Mouse (Mus musculus) forebrain, postnatal 0 days (tissue): Measurements from ENCODE around the gene Dpm2. TPM values are rescaled to one million over a fixed set of nuclear protein-coding genes. Genes with fewer than 3 reads are reported as not detected.

ENCODE experiments used
- ATAC-seq: fragments of 200-750 bp; cut with Nextera tagmentation; 2 replicates; pipeline ENCODE4 v1.8.0; 2017; ENCODE audit warnings: mild to moderate bottlenecking, moderate library complexity
- DNase-seq: peaks from one replicate; pipeline ENCODE4 v3.0.0-alpha.2; 2015
- H3K27ac ChIP-seq: fragments of 300-500 bp; sonication (generic); 2 replicates; pipeline ENCODE4 v1.5.1; 2014; ENCODE audit warnings: low read depth, mild to moderate bottlenecking, antibody characterized with exemption, low read length, moderate library complexity, mixed read lengths
- H3K27me3 ChIP-seq: fragments of 300-500 bp; sonication (generic); 2 replicates; pipeline ENCODE4 v1.6.1; 2014; ENCODE audit warnings: mild to moderate bottlenecking, low read length, mixed read lengths; ENCODE audit not compliant: insufficient read depth
- H3K36me3 ChIP-seq: fragments of 300-500 bp; sonication (generic); 2 replicates; pipeline ENCODE4 v1.6.1; 2014; ENCODE audit warnings: mild to moderate bottlenecking, moderate library complexity; ENCODE audit not compliant: insufficient read depth
- H3K4me1 ChIP-seq: fragments of 300-500 bp; sonication (generic); 2 replicates; pipeline ENCODE4 v1.6.1; 2014; ENCODE audit warnings: antibody characterized with exemption; ENCODE audit not compliant: insufficient read depth
- H3K4me2 ChIP-seq: fragments of 300-500 bp; sonication (generic); 2 replicates; pipeline ENCODE4 v1.6.1; 2014; ENCODE audit warnings: low read depth, mild to moderate bottlenecking, moderate library complexity
- H3K4me3 ChIP-seq: fragments of 300-500 bp; sonication (generic); 2 replicates; pipeline ENCODE4 v1.5.1; 2014; ENCODE audit warnings: low read depth, low read length, mixed read lengths
- H3K9ac ChIP-seq: fragments of 300-500 bp; sonication (generic); 2 replicates; pipeline ENCODE4 v1.6.1; 2014; ENCODE audit warnings: mild to moderate bottlenecking
- H3K9me3 ChIP-seq: fragments of 300-500 bp; sonication (generic); 2 replicates; pipeline ENCODE4 v1.6.1; 2016; ENCODE audit warnings: low read length
- CTCF ChIP-seq: sonication (generic); IDR thresholded peaks from 2 replicates; pipeline ENCODE4 v1.5.1; 2016; ENCODE audit warnings: antibody characterized with exemption, control low read depth, low read depth
- WGBS: fragments of 180-500 bp; shearing (Covaris S2); extraction: QIAGEN DNeasy Blood & Tissue Kit; methylation state at CpG from one replicate; pipeline ENCODE4 v1.1.7; 2014; 5-methylcytosine and 5-hydroxymethylcytosine counted together
- polyA plus RNA-seq: library from polyadenylated mRNA; unstranded; fragments of >200 nt; fragmentation: Nextera tagmentation; extraction: Ambion mirVana; gene quantifications from 2 replicates; pipeline ENCODE4 v1.2.1, GENCODE M21; 2015
- total RNA-seq: library from RNA; depleted of rRNA; stranded (reverse); fragments of >200 nt; gene quantifications from 2 replicates; pipeline ENCODE4 v1.2.3, GENCODE M21; 2014

Dpm2 gene
- total and polyA plus RNA-seq, 2 experiments from 2014 or later: 60.5 to 142 TPM

DNA sequence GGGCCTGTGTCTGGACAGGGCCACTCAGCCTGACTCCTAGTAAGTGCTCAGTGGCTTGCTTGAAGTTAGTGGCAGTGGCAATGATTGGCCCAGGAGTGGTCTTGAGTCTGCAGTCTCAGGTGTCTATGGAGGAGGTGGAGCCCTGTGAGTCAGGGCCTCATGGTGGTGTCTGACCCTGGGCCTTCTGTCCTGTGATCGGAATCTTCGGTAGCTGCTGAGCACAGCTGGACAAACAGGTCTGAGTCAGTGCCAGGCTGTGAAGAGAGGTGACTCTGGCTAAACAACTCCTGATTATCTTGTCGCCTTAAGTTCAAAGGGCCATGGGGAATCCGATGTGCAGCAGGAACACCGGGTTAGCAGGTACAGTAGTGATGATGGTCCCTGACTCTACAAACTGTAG lies 23.3 kb upstream of the Dpm2 start:
- WGBS: 90% methylated on average over 5 of the region's 5 CpGs
- H3K9me3 ChIP-seq: no peaks in the 10 kb centered on the region
- no peak overlapping the region for H3K9ac ChIP-seq
- H3K4me1 ChIP-seq: no peaks in the 10 kb centered on the region
- H3K4me3 ChIP-seq: no peak overlapping the region
- H3K4me2 ChIP-seq: no peak overlapping the region
- no peaks in the 10 kb centered on the region for H3K36me3 ChIP-seq
- no peaks in the 10 kb centered on the region for H3K27me3 ChIP-seq
- TF ChIP-seq CTCF: no peak
- ATAC-seq (no peak), DNase-seq (no peak)
- no peak overlapping the region for H3K27ac ChIP-seq

DNA sequence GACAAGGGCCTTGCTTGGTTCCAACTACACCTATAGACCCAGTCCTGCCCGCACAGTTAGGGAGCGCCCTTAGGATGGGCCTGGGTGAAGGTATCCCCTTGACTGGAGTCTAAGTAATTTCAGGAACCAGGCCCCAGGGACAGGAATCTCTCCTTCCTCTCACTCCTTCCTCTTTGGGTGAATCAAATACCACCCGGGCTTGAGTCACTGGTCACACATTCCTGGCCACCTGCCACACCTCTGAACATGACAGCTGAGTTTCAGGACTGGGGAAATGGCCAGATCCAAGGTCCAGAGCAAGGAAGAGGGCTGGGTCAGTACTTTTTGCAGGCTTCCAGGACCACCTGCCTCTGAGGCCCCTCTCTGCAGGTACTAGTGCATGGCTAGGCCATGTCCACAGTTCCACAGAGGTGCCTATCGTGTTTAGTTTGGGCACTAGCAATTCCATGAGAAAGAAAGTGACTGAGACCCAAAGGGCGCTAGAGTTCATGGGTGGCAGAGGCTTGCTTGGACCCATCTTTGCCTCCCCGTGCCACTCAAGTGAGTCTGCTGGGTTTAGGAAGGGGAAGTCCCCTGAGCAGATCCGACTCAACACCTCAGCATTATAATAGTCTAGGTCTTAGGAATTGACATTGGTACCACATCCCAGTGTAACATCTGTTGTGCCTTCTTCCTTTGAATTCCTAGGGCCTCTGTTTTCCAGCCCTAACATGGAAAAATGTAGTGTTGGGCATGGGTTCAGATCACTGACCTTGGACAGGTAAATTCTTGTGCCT lies 22.5 kb upstream of the Dpm2 start:
- H3K4me2 ChIP-seq: no peak overlapping the region
- DNase-seq: no peak
- no peak overlapping the region for H3K9ac ChIP-seq
- TF ChIP-seq CTCF: no peak
- 96% methylated on average over 7 of the region's 7 CpGs for WGBS
- no peak overlapping the region for H3K27ac ChIP-seq
- H3K9me3 ChIP-seq: no peaks in the 10 kb centered on the region
- no peak overlapping the region for H3K4me3 ChIP-seq
- no peaks in the 10 kb centered on the region for H3K27me3 ChIP-seq
- no peak for ATAC-seq
- H3K36me3 ChIP-seq: no peaks in the 10 kb centered on the region
- no peaks in the 10 kb centered on the region for H3K4me1 ChIP-seq

DNA sequence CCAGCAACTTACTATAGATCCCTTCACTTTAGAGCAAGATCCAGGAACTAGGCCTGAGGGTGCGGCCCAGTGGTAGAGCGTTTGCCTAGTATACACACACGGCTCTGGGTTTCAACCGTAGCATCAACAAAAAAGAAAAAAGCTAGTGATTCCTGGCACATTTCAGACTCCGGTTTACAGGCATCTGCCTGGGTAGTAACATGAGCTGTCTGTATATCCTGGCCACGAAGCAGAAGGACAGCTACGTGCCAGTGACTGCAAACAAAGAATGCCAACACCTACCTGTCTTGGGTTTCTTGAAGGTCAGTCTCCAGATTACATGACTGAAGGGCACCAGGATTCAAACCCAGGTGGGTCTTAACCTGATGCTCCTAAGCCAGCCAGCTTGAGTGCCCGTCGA lies 21.5 kb upstream of the Dpm2 start:
- Histone ChIP-seq H3K36me3 (no peaks in the 10 kb centered on the region), H3K9ac (no peak overlapping the region), H3K4me1 (no peaks in the 10 kb centered on the region), H3K27me3 (no peaks in the 10 kb centered on the region), H3K4me2 (no peak overlapping the region), H3K4me3 (no peak overlapping the region), H3K27ac (no peak overlapping the region), H3K9me3 (no peaks in the 10 kb centered on the region)
- DNase-seq: no peak
- no peak for ATAC-seq
- WGBS: 86% methylated on average over 9 of the region's 9 CpGs
- TF ChIP-seq CTCF: no peak

DNA sequence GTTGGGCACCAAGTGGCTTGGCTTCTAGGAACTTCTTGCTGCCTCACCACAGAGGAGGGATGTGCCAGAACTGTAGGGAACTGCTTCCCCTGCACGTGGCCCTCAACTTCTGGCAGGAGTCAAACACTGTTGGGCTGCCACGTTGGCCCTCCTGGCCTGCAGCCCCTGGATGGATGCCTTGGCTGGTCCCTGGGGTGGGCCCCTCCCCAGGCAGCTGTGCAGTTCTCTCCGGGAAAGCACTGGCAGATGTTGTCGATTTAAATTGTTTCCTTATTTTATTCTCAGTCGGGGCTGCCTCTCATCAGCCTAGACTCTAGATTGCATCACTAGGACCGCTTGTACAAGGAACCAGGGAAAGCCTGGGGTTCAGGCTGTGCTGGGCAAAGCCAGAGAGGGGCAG lies 20.9 kb upstream of the Dpm2 start:
- no peak for TF ChIP-seq CTCF
- 63% methylated on average over 6 of the region's 6 CpGs for WGBS
- H3K36me3 ChIP-seq: no peaks in the 10 kb centered on the region
- no peak overlapping the region; the same call in 1 of the 2 replicates for H3K27ac ChIP-seq
- H3K4me3 ChIP-seq: no peak overlapping the region
- H3K4me1 ChIP-seq: no peaks in the 10 kb centered on the region
- no peak; the same call in 1 of the 2 replicates for ATAC-seq
- no peaks in the 10 kb centered on the region for H3K9me3 ChIP-seq
- H3K27me3 ChIP-seq: no peaks in the 10 kb centered on the region
- no peak overlapping the region for H3K9ac ChIP-seq
- H3K4me2 ChIP-seq: no peak overlapping the region
- DNase-seq: no peak

DNA sequence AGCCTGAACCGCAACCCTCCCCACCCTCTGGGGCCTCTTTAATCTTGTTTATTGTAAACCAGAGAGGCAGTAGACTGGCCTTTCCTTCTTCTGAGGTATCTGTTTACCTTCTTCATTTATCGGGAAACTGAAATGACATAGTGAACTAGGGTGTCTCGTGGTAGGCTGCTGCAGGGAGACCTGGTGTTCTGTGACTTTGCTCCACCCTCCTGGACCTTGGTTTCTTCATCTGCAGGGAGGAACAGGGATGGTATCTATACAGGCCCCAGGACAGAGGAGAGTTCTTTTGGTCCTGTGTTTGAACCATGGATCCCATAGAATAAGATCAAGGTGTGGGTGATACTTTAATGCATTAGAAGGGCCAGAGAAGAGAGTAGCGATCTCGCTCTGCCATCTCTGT lies 19.4 kb upstream of the Dpm2 start:
- no peak overlapping the region for H3K4me3 ChIP-seq
- H3K36me3 ChIP-seq: no peaks in the 10 kb centered on the region
- DNase-seq (no peak), ATAC-seq (no peak)
- no peaks in the 10 kb centered on the region for H3K9me3 ChIP-seq
- no peak overlapping the region for H3K27ac ChIP-seq
- WGBS: 87% methylated on average over 5 of the region's 5 CpGs
- H3K27me3 ChIP-seq: no peaks in the 10 kb centered on the region
- H3K4me2 ChIP-seq: no peak overlapping the region
- no peak for TF ChIP-seq CTCF
- no peaks in the 10 kb centered on the region for H3K4me1 ChIP-seq
- no peak overlapping the region for H3K9ac ChIP-seq

DNA sequence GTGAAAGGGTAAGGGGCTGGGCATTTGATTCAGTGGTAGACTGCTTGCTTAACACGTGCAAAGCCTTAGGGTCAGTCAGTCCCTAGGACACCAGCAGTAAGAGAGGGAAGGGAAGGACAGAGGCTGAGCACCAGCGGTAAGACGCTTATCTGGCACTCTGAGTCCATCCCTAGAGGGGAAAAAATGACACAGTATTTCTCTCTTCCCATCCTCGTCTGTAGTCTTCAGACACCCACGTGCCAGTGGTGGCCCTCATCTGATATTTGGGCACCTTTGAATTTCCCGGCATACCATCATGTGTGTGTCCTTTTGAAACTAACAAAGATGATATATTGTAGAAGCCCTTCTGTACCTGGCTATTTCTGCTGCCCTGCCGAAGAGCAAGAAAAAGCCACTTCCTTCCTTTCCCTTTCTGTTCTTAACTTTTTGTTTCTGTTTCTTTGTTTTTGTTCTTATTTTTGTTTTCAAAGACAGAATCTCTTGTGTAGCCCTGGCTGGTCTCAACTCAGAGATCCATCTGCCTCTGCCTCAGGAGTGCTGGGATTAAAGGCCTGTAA lies 17.0 kb upstream of the Dpm2 start:
- ATAC-seq: no peak

DNA sequence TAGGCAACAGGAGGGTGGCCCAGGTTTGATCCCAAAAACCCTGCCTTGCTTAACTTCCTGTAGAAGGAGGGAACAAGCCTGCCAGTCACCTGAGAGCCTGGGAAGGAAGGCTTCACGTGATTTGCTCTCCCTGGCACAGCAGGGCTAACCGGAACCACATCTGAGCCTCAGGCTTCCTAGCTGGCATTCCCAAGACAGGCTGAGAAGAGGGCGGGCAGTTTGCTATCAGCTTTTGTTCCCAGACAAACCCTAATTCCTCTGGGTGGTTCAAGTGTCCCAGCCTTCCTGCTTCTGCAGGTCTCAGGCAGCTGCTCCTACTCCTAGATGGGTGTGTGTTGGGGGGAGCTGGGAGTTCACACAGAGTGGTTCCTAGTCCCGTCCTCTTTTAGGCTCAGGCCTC lies 15.2 kb upstream of the Dpm2 start:
- H3K27me3 ChIP-seq: no peaks in the 10 kb centered on the region
- peaks cover 6% of the 10 kb centered on the region; the same call in 1 of the 2 replicates for H3K36me3 ChIP-seq
- WGBS: 41% methylated on average over 4 of the region's 4 CpGs
- no peak overlapping the region for H3K27ac ChIP-seq
- H3K4me3 ChIP-seq: no peak overlapping the region
- DNase-seq (no peak), ATAC-seq (no peak)
- H3K9me3 ChIP-seq: no peaks in the 10 kb centered on the region
- no peaks in the 10 kb centered on the region for H3K4me1 ChIP-seq
- TF ChIP-seq CTCF: no peak
- H3K4me2 ChIP-seq: no peak overlapping the region
- no peak overlapping the region for H3K9ac ChIP-seq

More for the DNA sequence above, 17.0 kb upstream of the Dpm2 start:
- no peaks in the 10 kb centered on the region for H3K4me1 ChIP-seq
- H3K4me3 ChIP-seq: no peak overlapping the region
- DNase-seq: no peak
- WGBS: 83% methylated on average over 7 of the region's 7 CpGs
- H3K27me3 ChIP-seq: no peaks in the 10 kb centered on the region
- no peak overlapping the region for H3K27ac ChIP-seq
- no peak for TF ChIP-seq CTCF
- H3K9ac ChIP-seq: no peak overlapping the region
- no peaks in the 10 kb centered on the region for H3K9me3 ChIP-seq
- H3K36me3 ChIP-seq: no peaks in the 10 kb centered on the region
- H3K4me2 ChIP-seq: no peak overlapping the region
